Mouse (Mus musculus) olfactory bulb, adult 2 months (tissue): ENCODE results near the gene Slco4c1. TPM values are rescaled to one million over a fixed set of nuclear protein-coding genes. Genes with fewer than 3 reads are reported as not detected.

ENCODE experiments used
- H3K27ac ChIP-seq: fragments of 200-500 bp; 2 replicates; pipeline ENCODE4 v1.5.1; 2012; ENCODE audit warnings: low read depth, low read length; ENCODE audit not compliant: insufficient read depth
- H3K4me1 ChIP-seq: fragments of 200-500 bp; 2 replicates; pipeline ENCODE4 v1.6.1; 2012; ENCODE audit warnings: low read length; ENCODE audit not compliant: control insufficient read depth, insufficient read depth
- H3K4me3 ChIP-seq: fragments of 200-500 bp; 2 replicates; pipeline ENCODE4 v1.5.1; 2012; ENCODE audit warnings: mild to moderate bottlenecking, low read depth, low read length, moderate library complexity; ENCODE audit not compliant: insufficient read depth
- CTCF ChIP-seq: fragments of 200-500 bp; IDR thresholded peaks from 2 replicates; pipeline ENCODE4 v1.5.1; 2012; ENCODE audit warnings: low read depth, mild to moderate bottlenecking, low read length, moderate library complexity; ENCODE audit not compliant: insufficient read depth
- POLR2A ChIP-seq: fragments of 200-500 bp; IDR thresholded peaks from 2 replicates; pipeline ENCODE4 v1.6.1; 2012; ENCODE audit warnings: mild to moderate bottlenecking, low read depth, low read length, moderate library complexity; ENCODE audit not compliant: insufficient read depth
- WGBS: fragments of 180-500 bp; shearing (Covaris S2); methylation state at CpG from one replicate; pipeline ENCODE4 v1.1.7; 2018; 5-methylcytosine and 5-hydroxymethylcytosine counted together
- polyA plus RNA-seq: library from polyadenylated mRNA; stranded (reverse); fragments of >200 nt; gene quantifications from 2 replicates; pipeline ENCODE4 v1.2.4, GENCODE M21; 2012; ENCODE audit warnings: low replicate concordance; ENCODE audit not compliant: missing spikeins, insufficient read depth, insufficient read length

Slco4c1 gene
- polyA plus RNA-seq, 1 experiment = not detected

DNA sequence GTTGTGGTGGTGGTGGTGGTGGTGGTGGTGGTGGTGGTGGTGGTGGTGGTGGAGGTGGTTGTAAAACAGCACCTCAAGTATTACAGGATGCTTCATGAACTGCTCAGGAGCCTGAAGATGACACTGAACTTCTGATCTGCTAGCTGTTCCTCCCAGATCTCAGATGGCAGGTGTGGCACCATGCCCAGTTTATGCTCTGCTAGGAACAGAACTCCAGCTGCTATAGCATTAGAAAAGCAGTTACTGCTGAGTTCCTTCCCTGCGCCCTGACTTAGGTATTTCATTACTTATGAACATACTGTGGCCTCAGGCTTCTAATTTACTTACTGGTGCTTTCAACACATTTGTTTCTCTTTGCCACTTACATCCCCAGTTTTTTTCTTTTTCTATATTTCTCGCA is 7.9 kb downstream of the Slco4c1 start:
- 72% methylated on average over 2 of the region's 2 CpGs for WGBS
- no peak for TF ChIP-seq POLR2A
- no peak for TF ChIP-seq CTCF

GRCm38 (mm10) chr1:96859995-96860684 is 11.8 kb downstream of the Slco4c1 start:
- Histone ChIP-seq H3K4me3 (no peak overlapping the region), H3K4me1 (no peaks in the 10 kb centered on the region), H3K27ac (no peak overlapping the region)
- WGBS = 84% methylated on average over 7 of the region's 7 CpGs
- TF ChIP-seq CTCF (no peak), POLR2A (no peak)

More for the DNA sequence above, 7.9 kb downstream of the Slco4c1 start:
- Histone ChIP-seq H3K4me3 (no peak overlapping the region), H3K4me1 (no peaks in the 10 kb centered on the region), H3K27ac (no peak overlapping the region)

DNA sequence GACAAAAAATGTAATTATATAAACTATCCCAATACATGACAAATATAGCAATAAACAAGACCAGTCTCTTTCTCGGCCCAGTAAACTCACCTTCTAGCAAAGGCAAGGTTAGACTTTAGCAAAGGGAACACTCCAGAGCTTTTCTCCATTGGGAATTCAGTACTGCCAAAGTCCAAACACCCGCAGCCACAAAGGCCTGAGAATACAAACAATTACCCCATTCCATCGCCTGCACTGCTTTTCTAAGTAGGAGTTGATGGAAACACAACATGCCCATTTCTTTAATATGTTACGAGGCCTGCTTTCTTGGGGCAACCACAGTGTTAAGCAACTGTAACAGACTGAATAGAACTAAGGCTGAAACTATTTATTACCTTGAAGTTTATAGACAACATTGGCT is 18.4 kb downstream of the Slco4c1 start:
- Histone ChIP-seq H3K4me1 (peaks cover 2% of the 10 kb centered on the region; the same call in 1 of the 2 replicates), H3K27ac (no peak overlapping the region), H3K4me3 (no peak overlapping the region)
- 75% methylated on average over 4 of the region's 4 CpGs for WGBS
- no peak for TF ChIP-seq POLR2A
- TF ChIP-seq CTCF = no peak

DNA sequence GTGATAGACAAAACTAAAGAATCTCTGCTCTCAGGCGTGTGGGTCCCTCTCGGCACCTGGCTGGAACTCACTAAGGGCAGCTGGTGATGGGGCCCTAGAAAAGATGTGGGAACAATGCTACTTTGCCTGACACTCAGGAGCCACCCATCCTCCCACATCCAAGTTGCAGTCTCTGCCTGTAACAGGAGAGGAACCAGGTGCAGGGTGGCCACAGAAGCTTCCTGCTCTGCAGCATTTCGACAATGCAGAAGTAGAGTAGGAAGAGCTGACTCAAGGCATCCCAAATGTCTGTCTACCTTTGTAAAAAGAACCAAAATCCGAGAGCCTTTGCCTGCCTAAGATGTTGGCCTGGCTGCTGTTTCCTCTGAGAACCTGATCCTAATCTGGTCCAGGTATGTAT is 22.9 kb downstream of the Slco4c1 start:
- H3K4me1 ChIP-seq = peaks cover 2% of the 10 kb centered on the region; the same call in 1 of the 2 replicates
- 57% methylated on average over 4 of the region's 4 CpGs for WGBS
- TF ChIP-seq POLR2A (no peak), CTCF (no peak)
- H3K27ac ChIP-seq = no peak overlapping the region
- H3K4me3 ChIP-seq = no peak overlapping the region

DNA sequence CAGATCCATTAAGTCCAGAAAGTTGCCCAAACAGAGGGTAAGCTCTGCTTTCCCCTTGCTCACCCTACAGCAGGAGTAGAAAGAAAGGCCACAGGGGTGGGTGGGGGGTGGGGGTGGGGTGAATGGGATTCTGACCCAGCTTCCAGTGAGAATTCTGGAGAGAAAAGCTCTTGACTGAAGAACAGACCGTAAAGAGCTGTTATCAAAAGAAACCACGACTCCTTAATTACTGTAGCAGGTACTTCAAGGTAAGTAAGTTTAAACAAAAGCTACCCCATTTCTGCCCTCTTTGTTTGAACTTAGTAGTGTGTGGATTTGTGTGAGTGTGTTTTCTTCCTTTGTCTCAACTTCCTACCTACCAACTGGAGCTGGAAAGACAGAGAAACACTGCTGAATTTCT is 23.4 kb downstream of the Slco4c1 start:
- WGBS = 63% methylated on average over 2 of the region's 2 CpGs
- H3K4me1 ChIP-seq = peaks cover 2% of the 10 kb centered on the region; the same call in 1 of the 2 replicates
- TF ChIP-seq CTCF (no peak), POLR2A (no peak)
- no peak overlapping the region for H3K27ac ChIP-seq
- H3K4me3 ChIP-seq = no peak overlapping the region

DNA sequence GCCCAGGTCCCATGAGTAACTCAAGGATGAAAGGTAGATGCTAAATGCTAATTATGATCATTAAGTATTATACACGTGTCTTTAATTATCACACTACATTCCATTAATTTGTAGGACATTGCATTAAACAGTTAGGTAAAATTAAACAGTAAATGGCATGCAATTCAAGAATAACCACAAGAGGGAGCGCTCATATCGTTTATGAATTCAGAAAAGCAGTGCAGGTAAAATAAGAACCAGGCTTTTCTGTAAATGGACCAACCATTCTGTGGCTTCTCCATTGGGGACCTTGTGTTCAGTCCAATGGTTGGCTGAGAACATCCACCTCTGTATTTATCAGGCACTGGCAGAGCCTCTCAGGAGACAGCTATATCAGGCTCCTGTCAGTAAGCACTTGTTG is 25.2 kb downstream of the Slco4c1 start:
- H3K4me3 ChIP-seq = no peak overlapping the region
- TF ChIP-seq POLR2A (no peak), CTCF (no peak)
- 6% methylated on average over 3 of the region's 3 CpGs for WGBS

GRCm38 (mm10) chr1:96805287-96805727 is 66.7 kb downstream of the Slco4c1 start:
- Histone ChIP-seq H3K4me3 (no peak overlapping the region), H3K27ac (no peak overlapping the region), H3K4me1 (no peaks in the 10 kb centered on the region)
- WGBS = 70% methylated on average over 2 of the region's 2 CpGs
- TF ChIP-seq CTCF (no peak), POLR2A (no peak)

More for the DNA sequence above, 25.2 kb downstream of the Slco4c1 start:
- Histone ChIP-seq H3K4me1 (peaks cover 2% of the 10 kb centered on the region; the same call in 1 of the 2 replicates), H3K27ac (no peak overlapping the region)

GRCm38 (mm10) chr1:96801595-96801994 is 70.4 kb downstream of the Slco4c1 start:
- Histone ChIP-seq H3K4me1 (no peaks in the 10 kb centered on the region), H3K4me3 (no peak overlapping the region), H3K27ac (no peak overlapping the region)
- TF ChIP-seq POLR2A = no peak
- TF ChIP-seq CTCF = no peak

DNA sequence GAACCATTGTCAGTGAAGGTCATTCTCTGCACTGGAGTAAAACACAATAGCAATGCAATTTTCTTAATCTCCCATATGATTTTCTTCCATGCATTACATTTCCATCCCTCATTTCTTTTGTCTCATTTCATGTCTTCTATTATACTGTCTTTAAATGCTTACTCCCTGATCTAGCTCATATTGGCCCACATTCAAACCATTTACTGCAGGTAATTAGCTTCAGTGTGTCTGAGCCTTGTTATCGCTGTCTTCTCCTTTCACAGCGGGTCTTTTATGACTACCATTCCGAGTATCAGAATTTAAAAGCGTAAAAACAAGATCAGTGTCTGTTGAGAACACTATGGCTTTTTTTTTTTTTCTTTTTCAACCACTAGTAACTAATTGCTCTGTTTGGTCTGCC is 77.3 kb downstream of the Slco4c1 start:
- 59% methylated on average over 4 of the region's 4 CpGs for WGBS
- TF ChIP-seq POLR2A = no peak
- no peak for TF ChIP-seq CTCF
- H3K27ac ChIP-seq = no peak overlapping the region
- H3K4me1 ChIP-seq = no peaks in the 10 kb centered on the region
- H3K4me3 ChIP-seq = no peak overlapping the region
